Mouse (Mus musculus) embryonic facial prominence, embryonic 13.5 days (tissue): ENCODE data around the gene Cdkn1c. TPM values are rescaled to one million over a fixed set of nuclear protein-coding genes. Genes with fewer than 3 reads are reported as not detected.
A peak's percentile ranks its signal among the peaks of the same experiment; 100 is the strongest.

Experiments used
- ATAC-seq: fragments of 200-750 bp; cut with Nextera tagmentation; 2 replicates; pipeline ENCODE4 v1.8.0; 2017; ENCODE audit warnings: low read depth; ENCODE audit not compliant: insufficient number of reproducible peaks, insufficient read depth, low FRiP score, low TSS enrichment
- H3K27ac ChIP-seq: fragments of 300-500 bp; sonication (generic); 2 replicates; pipeline ENCODE4 v1.5.1; 2015; ENCODE audit warnings: moderate library complexity, mild to moderate bottlenecking, inconsistent platforms
- H3K27me3 ChIP-seq: fragments of 300-500 bp; sonication (generic); 2 replicates; pipeline ENCODE4 v1.6.1; 2015; ENCODE audit warnings: mild to moderate bottlenecking, inconsistent platforms
- H3K36me3 ChIP-seq: fragments of 300-500 bp; sonication (generic); 2 replicates; pipeline ENCODE4 v1.6.1; 2015; ENCODE audit warnings: mild to moderate bottlenecking, inconsistent platforms
- H3K4me1 ChIP-seq: fragments of 300-500 bp; sonication (generic); 2 replicates; pipeline ENCODE4 v1.6.1; 2015; ENCODE audit warnings: inconsistent platforms
- H3K4me2 ChIP-seq: fragments of 300-500 bp; sonication (generic); 2 replicates; pipeline ENCODE4 v1.6.1; 2015; ENCODE audit warnings: moderate library complexity, mild to moderate bottlenecking, inconsistent platforms
- H3K4me3 ChIP-seq: fragments of 300-500 bp; sonication (generic); 2 replicates; pipeline ENCODE4 v1.5.1; 2015; ENCODE audit warnings: mild to moderate bottlenecking, inconsistent platforms
- H3K9ac ChIP-seq: fragments of 300-500 bp; sonication (generic); 2 replicates; pipeline ENCODE4 v1.6.1; 2015; ENCODE audit warnings: mild to moderate bottlenecking, inconsistent platforms
- H3K9me3 ChIP-seq: fragments of 300-500 bp; sonication (generic); 2 replicates; pipeline ENCODE4 v1.6.1; 2016; ENCODE audit warnings: inconsistent platforms
- WGBS: fragments of 180-500 bp; shearing (Covaris S2); methylation state at CpG from one replicate; pipeline ENCODE4 v1.1.7; 2015; ENCODE audit warnings: mixed read lengths; 5-methylcytosine and 5-hydroxymethylcytosine counted together
- polyA plus RNA-seq: library from polyadenylated mRNA; unstranded; fragments of >200 nt; fragmentation: Nextera tagmentation; extraction: Ambion mirVana; gene quantifications from 2 replicates; pipeline ENCODE4 v1.2.1, GENCODE M21; 2015

The Cdkn1c gene
- polyA plus RNA-seq, 1 experiment from 2014 or later, result 944 TPM

DNA sequence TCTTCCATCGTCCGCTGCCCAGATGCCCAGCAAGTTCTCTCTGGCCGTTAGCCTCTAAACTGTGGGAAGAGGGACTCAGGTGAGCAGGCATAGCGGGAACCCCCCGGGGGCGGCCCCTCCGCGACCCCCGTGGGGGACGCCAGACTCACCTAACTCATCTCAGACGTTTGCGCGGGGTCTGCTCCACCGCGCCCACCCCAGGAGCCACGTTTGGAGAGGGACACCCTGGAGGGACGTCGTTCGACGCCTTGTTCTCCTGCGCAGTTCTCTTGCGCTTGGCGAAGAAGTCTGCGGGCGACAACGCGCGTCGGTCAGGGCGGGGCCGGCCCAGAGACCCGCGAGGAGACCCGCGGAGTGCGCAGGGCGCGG is 1.9 kb downstream of the Cdkn1c start:
- Histone ChIP-seq H3K27ac (peak overlapping the region; percentile 87), H3K4me1 (peaks cover 24% of the 10 kb centered on the region), H3K27me3 (peaks cover 7% of the 10 kb centered on the region; the same call in 1 of the 2 replicates), H3K4me2 (peak overlapping the region; percentile 60), H3K4me3 (peak overlapping the region; percentile 63), H3K36me3 (peaks cover 16% of the 10 kb centered on the region), H3K9ac (peak overlapping the region; percentile 84), H3K9me3 (peaks cover 27% of the 10 kb centered on the region)
- 31% methylated on average over 38 of the region's 38 CpGs for WGBS
- no peak for ATAC-seq

DNA sequence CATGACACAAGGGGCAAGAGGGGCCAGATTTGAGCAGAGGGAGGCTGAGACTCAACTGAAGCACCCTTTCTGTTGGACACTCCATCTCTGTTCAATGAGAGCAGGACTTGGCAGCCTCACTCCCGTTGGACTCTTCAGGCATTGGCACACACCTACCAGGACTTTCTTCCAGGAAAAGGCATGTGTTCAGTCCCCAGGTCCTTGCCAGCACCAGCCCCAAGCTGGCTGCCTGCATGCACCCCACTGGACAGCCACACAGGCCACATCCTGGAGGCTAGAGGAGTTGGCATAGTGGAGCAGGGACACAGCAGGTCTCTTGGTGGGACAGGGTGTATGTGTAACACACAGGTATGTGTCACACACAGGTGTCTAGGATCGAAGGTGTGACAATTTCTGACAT is 13.7 kb downstream of the Cdkn1c start:
- H3K9ac ChIP-seq, result no peak overlapping the region
- H3K27me3 ChIP-seq, result peaks cover 60% of the 10 kb centered on the region
- H3K4me3 ChIP-seq, result no peak overlapping the region
- ATAC-seq, result no peak
- no peak overlapping the region for H3K4me2 ChIP-seq
- 74% methylated on average over 2 of the region's 2 CpGs for WGBS
- no peaks in the 10 kb centered on the region for H3K36me3 ChIP-seq
- peaks cover 21% of the 10 kb centered on the region for H3K4me1 ChIP-seq
- no peak overlapping the region for H3K27ac ChIP-seq
- no peaks in the 10 kb centered on the region for H3K9me3 ChIP-seq

DNA sequence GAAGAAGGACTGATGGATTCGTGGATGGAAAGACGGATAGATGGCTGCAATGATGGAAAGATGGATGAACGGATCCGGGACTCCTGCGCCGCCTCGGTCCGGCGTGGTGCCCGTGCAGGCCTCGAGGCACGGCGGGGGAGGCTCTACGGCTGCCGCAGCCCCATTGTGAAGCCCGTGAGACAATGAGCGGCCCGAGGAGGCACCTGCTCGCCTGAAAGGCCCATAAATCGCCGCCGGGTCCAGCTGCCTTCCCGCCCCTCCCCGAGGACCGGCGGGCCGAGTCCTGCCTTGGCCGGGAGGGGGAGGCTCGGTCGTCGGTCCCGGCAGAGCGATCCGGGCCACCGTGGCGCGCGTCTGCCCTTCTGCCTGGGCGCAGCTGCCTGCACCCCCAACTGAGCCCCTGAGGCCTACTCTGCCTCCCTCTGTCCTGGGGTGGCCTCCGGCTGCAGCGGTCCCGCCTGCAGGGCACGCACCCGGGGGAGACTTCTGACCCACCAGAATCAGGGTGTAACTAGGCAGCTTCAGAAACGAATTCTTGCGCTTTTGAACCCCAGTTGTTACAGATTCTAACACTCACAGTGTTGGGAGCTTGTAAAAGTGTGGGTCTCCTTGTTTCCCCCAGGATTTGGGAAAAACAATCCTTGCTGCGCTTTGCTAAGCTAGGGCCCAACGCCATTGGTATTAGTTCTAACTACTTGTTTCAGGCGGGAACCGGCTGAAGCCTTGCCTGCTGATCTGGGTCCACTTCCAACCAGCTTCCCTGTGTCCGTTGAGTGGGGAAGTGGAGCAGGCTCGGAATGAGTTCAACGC is 15.0 kb downstream of the Cdkn1c start:
- Histone ChIP-seq H3K27ac (no peak overlapping the region), H3K27me3 (peaks cover 63% of the 10 kb centered on the region)
- ATAC-seq, result no peak

GRCm38 (mm10) chr7:143444955-143445648 is 15.7 kb downstream of the Cdkn1c start:
- Histone ChIP-seq H3K36me3 (no peaks in the 10 kb centered on the region), H3K4me2 (peak overlapping the region; percentile 76), H3K4me3 (peak overlapping the region; percentile 44), H3K27me3 (peaks cover 63% of the 10 kb centered on the region), H3K9ac (peak overlapping the region; percentile 71), H3K27ac (no peak overlapping the region), H3K9me3 (no peaks in the 10 kb centered on the region), H3K4me1 (peaks cover 21% of the 10 kb centered on the region)
- peak; percentile 35; the same call in 1 of the 2 replicates for ATAC-seq
- WGBS, result 2% methylated on average over 55 of the region's 55 CpGs

More for the DNA sequence above, 15.0 kb downstream of the Cdkn1c start:
- H3K4me3 ChIP-seq, result peak overlapping the region; percentile 44
- H3K4me2 ChIP-seq, result peak overlapping the region; percentile 76
- H3K9me3 ChIP-seq, result no peaks in the 10 kb centered on the region
- H3K9ac ChIP-seq, result peak overlapping the region; percentile 71
- no peaks in the 10 kb centered on the region for H3K36me3 ChIP-seq
- peaks cover 21% of the 10 kb centered on the region for H3K4me1 ChIP-seq
- 5% methylated on average over 53 of the region's 53 CpGs for WGBS

- H3K9me3 ChIP-seq, result no peaks in the 10 kb centered on the region
- H3K36me3 ChIP-seq, result no peaks in the 10 kb centered on the region
- peak overlapping the region; percentile 44; the same call in 1 of the 2 replicates for H3K4me3 ChIP-seq
- ATAC-seq, result no peak
- peak overlapping the region; percentile 76; the same call in 1 of the 2 replicates for H3K4me2 ChIP-seq
- peaks cover 21% of the 10 kb centered on the region for H3K4me1 ChIP-seq
- peaks cover 63% of the 10 kb centered on the region for H3K27me3 ChIP-seq
- 30% methylated on average over 8 of the region's 8 CpGs for WGBS
- no peak overlapping the region for H3K27ac ChIP-seq
- H3K9ac ChIP-seq, result no peak overlapping the region
These were observed 16.3 kb downstream of the Cdkn1c start for GRCm38 (mm10) chr7:143444580-143444954.

DNA sequence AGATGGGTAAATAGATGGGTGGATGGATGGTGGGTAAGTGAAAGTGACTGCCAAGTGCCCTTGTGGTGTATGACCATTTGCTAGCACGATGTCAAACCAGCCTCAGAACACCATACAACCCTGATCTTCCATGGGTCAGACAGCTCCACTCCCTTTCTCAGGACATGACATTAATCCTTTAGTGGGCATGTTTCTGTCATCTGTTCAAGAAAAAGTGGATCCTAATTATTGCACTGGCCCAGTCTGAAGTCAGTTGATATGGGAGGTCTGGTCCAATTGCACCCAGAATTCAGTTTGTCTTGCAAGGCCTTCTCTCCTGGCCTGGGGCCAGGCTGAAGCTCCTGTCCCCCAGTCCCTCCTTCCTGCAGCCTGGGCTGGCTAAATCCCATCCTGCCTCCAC is 21.9 kb downstream of the Cdkn1c start:
- H3K9ac ChIP-seq, result no peak overlapping the region
- peaks cover 19% of the 10 kb centered on the region for H3K4me1 ChIP-seq
- H3K36me3 ChIP-seq, result no peaks in the 10 kb centered on the region
- peak overlapping the region; percentile 90 for H3K4me2 ChIP-seq
- no peak for ATAC-seq
- no peaks in the 10 kb centered on the region for H3K9me3 ChIP-seq
- H3K27me3 ChIP-seq, result peaks cover 27% of the 10 kb centered on the region
- 81% methylated on average over 1 of the region's 1 CpGs for WGBS
- no peak overlapping the region for H3K4me3 ChIP-seq
- no peak overlapping the region for H3K27ac ChIP-seq

DNA sequence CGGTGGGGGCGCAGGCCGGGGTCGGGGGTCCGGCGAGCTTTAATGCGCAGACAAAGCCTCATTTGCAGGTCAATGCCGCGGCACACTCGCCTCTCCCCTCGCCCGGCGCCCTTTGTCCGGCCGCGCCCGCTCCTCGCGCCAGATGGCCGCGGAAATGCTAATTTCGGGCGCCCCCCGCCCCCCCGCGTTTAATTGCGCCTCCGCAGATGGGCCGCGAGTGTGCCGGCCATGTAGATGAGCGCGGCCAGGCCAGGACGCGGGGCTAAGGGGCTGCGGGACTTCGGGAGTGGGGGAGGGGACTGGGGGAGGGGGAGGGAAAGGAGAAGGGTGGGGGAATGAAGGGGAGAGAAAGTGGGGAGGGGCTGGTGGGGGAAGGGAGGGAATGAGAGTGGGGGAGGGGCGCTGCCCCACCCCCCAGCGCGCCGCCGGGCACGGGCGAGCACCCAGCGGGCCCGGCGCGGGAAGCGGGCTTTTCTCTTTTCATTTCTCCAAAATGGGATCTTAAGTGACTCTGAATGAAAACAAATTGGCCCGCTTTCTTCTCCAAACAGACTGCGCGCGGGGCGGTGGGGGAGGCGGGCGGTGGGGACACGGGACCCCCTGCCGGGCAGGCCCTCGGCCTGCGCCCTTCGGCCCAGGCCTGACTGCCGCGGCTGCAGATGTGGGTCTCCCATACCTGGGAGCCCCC is 22.8 kb downstream of the Cdkn1c start:
- H3K9ac ChIP-seq, result peak overlapping the region; percentile 79
- peak overlapping the region; percentile 90 for H3K4me2 ChIP-seq
- H3K9me3 ChIP-seq, result no peaks in the 10 kb centered on the region
- H3K4me1 ChIP-seq, result peaks cover 22% of the 10 kb centered on the region
- H3K27ac ChIP-seq, result peak overlapping the region; percentile 28; the same call in 1 of the 2 replicates
- ATAC-seq, result no peak
- H3K36me3 ChIP-seq, result no peaks in the 10 kb centered on the region
- 1% methylated on average over 61 of the region's 63 CpGs for WGBS
- peak overlapping the region; percentile 51 for H3K4me3 ChIP-seq
- H3K27me3 ChIP-seq, result peaks cover 18% of the 10 kb centered on the region

DNA sequence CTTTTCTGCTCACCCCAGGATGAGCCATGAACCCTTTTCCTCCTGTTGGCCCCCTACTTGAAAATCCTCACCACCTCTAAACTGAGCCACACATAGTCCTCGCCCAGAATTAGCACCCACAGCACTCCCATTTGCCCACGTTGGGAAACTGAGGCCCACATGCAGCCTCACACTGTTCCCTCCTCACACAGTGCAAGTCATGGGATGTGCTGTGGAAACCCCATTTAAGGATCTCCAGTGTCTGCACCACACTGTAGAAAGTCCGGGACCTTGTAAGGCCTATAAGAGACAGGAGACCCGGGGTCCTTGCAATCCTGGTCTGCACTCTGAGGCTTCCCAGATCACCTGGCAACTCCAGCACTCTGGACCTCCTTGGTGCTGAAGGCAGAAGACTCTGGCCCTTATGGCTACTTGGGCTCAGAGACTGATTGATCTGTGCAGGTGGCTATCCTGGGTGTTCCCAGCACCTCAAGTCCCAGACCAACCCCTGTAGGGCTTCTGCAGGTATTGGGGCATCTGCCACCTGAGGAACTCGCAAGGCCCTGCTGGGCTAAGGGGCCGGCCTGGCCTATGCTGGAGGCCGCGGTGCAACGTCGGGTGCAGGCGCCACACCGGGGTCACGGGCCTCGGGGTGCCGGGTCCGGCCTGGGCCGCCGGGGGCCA is 23.5 kb downstream of the Cdkn1c start:
- no peak; the same call in 1 of the 2 replicates for ATAC-seq
- Histone ChIP-seq H3K9me3 (no peaks in the 10 kb centered on the region), H3K27ac (peak overlapping the region; percentile 28; the same call in 1 of the 2 replicates), H3K9ac (peak overlapping the region; percentile 79), H3K4me3 (peak overlapping the region; percentile 51), H3K4me1 (peaks cover 24% of the 10 kb centered on the region), H3K27me3 (peaks cover 11% of the 10 kb centered on the region), H3K36me3 (no peaks in the 10 kb centered on the region), H3K4me2 (peak overlapping the region; percentile 90)
- 19% methylated on average over 18 of the region's 18 CpGs for WGBS

DNA sequence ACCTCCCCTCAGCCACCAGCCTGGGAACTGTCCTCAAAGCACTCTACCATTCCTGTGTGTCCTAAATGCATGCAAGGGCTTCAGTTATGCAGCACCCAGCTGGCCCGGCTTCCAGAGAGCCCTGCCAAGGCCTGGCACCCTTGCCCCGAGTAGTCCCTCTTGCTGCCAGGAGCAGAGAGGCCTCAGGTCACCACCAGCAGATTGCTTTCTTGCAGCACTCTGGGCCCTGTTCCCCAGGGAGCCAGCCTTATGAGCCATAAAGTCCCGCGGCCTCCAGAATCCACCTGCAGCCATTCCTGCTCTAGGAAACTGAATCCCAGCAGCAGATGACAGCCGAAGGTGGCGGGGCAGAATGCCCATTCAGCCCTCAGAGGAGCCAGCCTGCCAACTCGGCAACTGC is 27.5 kb downstream of the Cdkn1c start:
- Histone ChIP-seq H3K9ac (no peak overlapping the region), H3K4me3 (no peak overlapping the region), H3K4me2 (no peak overlapping the region), H3K27ac (no peak overlapping the region), H3K36me3 (no peaks in the 10 kb centered on the region), H3K9me3 (no peaks in the 10 kb centered on the region), H3K27me3 (peaks cover 6% of the 10 kb centered on the region), H3K4me1 (peaks cover 14% of the 10 kb centered on the region)
- ATAC-seq, result no peak
- WGBS, result 74% methylated on average over 7 of the region's 7 CpGs

- H3K9ac ChIP-seq, result no peak overlapping the region
- 65% methylated on average over 1 of the region's 1 CpGs for WGBS
These were observed 28.2 kb downstream of the Cdkn1c start for GRCm38 (mm10) chr7:143432631-143433030.

More at GRCm38 (mm10) chr7:143432631-143433030, 28.2 kb downstream of the Cdkn1c start:
- Histone ChIP-seq H3K9me3 (no peaks in the 10 kb centered on the region), H3K4me1 (peaks cover 11% of the 10 kb centered on the region), H3K27me3 (peaks cover 5% of the 10 kb centered on the region), H3K27ac (no peak overlapping the region), H3K4me2 (no peak overlapping the region), H3K4me3 (no peak overlapping the region), H3K36me3 (no peaks in the 10 kb centered on the region)
- ATAC-seq, result no peak
